8 mouse cellular contexts compared by ENCODE assay signal in genomic region chr15:52412869-52413771, GRCm38 (mm10).
DNase-seq lines count a peak whose midpoint lies in the region; ATAC-seq and TF ChIP-seq lines count a peak whose summit lies in the region.

No protein-coding gene starts in this region.

- no peak for TF ChIP-seq CTCF in intestine, postnatal 0 days (IDR thresholded peaks at IDR 0.05; ENCODE audit: low read depth)

- no peaks in the 10 kb centered on the region; the same call in 1 of the 2 replicates for H3K4me1 ChIP-seq in intestine, embryonic 14.5 days (replicated peaks; ENCODE audit: control insufficient read depth, insufficient read depth, low read length)
- H3K4me1 ChIP-seq in intestine, postnatal 0 days (replicated peaks; ENCODE audit: control insufficient read depth, insufficient read depth, low read length): no peaks in the 10 kb centered on the region
- no peaks in the 10 kb centered on the region; the same call in 1 of the 2 replicates for H3K4me1 ChIP-seq in embryonic facial prominence, embryonic 10.5 days
- peaks cover 13% of the 10 kb centered on the region; the same call in 1 of the 2 replicates for H3K4me1 ChIP-seq in midbrain, embryonic 14.5 days (ENCODE audit: control insufficient read depth, insufficient read depth, low read length)
- no peaks in the 10 kb centered on the region for H3K4me1 ChIP-seq in heart, embryonic 10.5 days

- WGBS in intestine, embryonic 14.5 days: 42% methylated on average over 18 of the region's 18 CpGs
- WGBS in intestine, postnatal 0 days: 60% methylated on average over 18 of the region's 18 CpGs
- WGBS in embryonic facial prominence, embryonic 10.5 days: 61% methylated on average over 18 of the region's 18 CpGs
- WGBS in midbrain, embryonic 14.5 days: 6% methylated on average over 18 of the region's 18 CpGs
- WGBS in heart, embryonic 10.5 days: 71% methylated on average over 18 of the region's 18 CpGs

- H3K36me3 ChIP-seq in intestine, embryonic 14.5 days (ENCODE audit: control insufficient read depth, insufficient read depth, low read length): no peaks in the 10 kb centered on the region
- H3K36me3 ChIP-seq in intestine, postnatal 0 days (ENCODE audit: control insufficient read depth, insufficient read depth): no peaks in the 10 kb centered on the region
- no peaks in the 10 kb centered on the region for H3K36me3 ChIP-seq in embryonic facial prominence, embryonic 10.5 days (replicated peaks)
- no peaks in the 10 kb centered on the region for H3K36me3 ChIP-seq in midbrain, embryonic 14.5 days (ENCODE audit: control insufficient read depth, insufficient read depth, low read length)
- no peaks in the 10 kb centered on the region for H3K36me3 ChIP-seq in heart, embryonic 10.5 days

- H3K9ac ChIP-seq in intestine, embryonic 14.5 days (ENCODE audit: low read length): no peak overlapping the region
- no peak overlapping the region for H3K9ac ChIP-seq in intestine, postnatal 0 days (ENCODE audit: low read depth, low read length)
- H3K9ac ChIP-seq in midbrain, embryonic 14.5 days (replicated peaks; ENCODE audit: low read length): no peak overlapping the region; the same call in 1 of the 2 replicates

- H3K4me3 ChIP-seq in intestine, embryonic 14.5 days (ENCODE audit: low read depth, low read length): no peak overlapping the region
- no peak overlapping the region for H3K4me3 ChIP-seq in intestine, postnatal 0 days (ENCODE audit: low read depth, low read length)
- H3K4me3 ChIP-seq in embryonic facial prominence, embryonic 10.5 days: no peak overlapping the region
- peak overlapping the region; percentile 18; the same call in 1 of the 2 replicates for H3K4me3 ChIP-seq in midbrain, embryonic 14.5 days (replicated peaks; ENCODE audit: low read depth, low read length)
- H3K4me3 ChIP-seq in heart, embryonic 10.5 days: no peak overlapping the region

- DNase-seq in intestine, embryonic 14.5 days (ENCODE audit: low spot score): no peak
- DNase-seq in embryonic facial prominence, embryonic 10.5 days (ENCODE audit: low spot score): peak; percentile 29
- peak; percentile 69 to 85 for DNase-seq in layer of hippocampus, adult 18-20 months (ENCODE audit: low spot score in 2 of 2)
- peak; percentile 85 for DNase-seq in midbrain, embryonic 14.5 days
- DNase-seq in heart, embryonic 10.5 days (ENCODE audit: low spot score): no peak
- DNase-seq in spleen, postnatal 14 days (ENCODE audit: low spot score in 2 of 2): no peak

- no peaks in the 10 kb centered on the region for H3K27me3 ChIP-seq in intestine, embryonic 14.5 days (replicated peaks; ENCODE audit: control insufficient read depth, insufficient read depth, low read length)
- H3K27me3 ChIP-seq in intestine, postnatal 0 days (replicated peaks; ENCODE audit: control insufficient read depth, insufficient read depth, low read length): no peaks in the 10 kb centered on the region
- H3K27me3 ChIP-seq in embryonic facial prominence, embryonic 10.5 days (replicated peaks; ENCODE audit: low read depth, poor library complexity, severe bottlenecking): no peaks in the 10 kb centered on the region
- H3K27me3 ChIP-seq in midbrain, embryonic 14.5 days (ENCODE audit: control insufficient read depth, insufficient read depth, low read length): no peaks in the 10 kb centered on the region
- no peaks in the 10 kb centered on the region for H3K27me3 ChIP-seq in heart, embryonic 10.5 days (ENCODE audit: insufficient read depth, poor library complexity, severe bottlenecking)

- H3K4me2 ChIP-seq in intestine, embryonic 14.5 days (ENCODE audit: low read length): peak overlapping the region; percentile 15
- no peak overlapping the region for H3K4me2 ChIP-seq in intestine, postnatal 0 days (replicated peaks; ENCODE audit: low read depth)
- peak overlapping the region; percentile 49 for H3K4me2 ChIP-seq in midbrain, embryonic 14.5 days (ENCODE audit: low read length)

- no peak for ATAC-seq in intestine, embryonic 14.5 days (replicated peaks; ENCODE audit: low FRiP score, low TSS enrichment, low read depth)
- no peak for ATAC-seq in intestine, postnatal 0 days
- peak; percentile 91 for ATAC-seq in midbrain, embryonic 14.5 days (ENCODE audit: low FRiP score, low TSS enrichment)
- no peak for ATAC-seq in megakaryocyte-erythroid progenitor cell, adult 5-6 weeks (replicated peaks; ENCODE audit: low FRiP score, low TSS enrichment, poor library complexity, severe bottlenecking)

- no peak overlapping the region for H3K27ac ChIP-seq in intestine, embryonic 14.5 days (ENCODE audit: low read depth)
- H3K27ac ChIP-seq in intestine, postnatal 0 days (ENCODE audit: low read depth, low read length): no peak overlapping the region
- 0 out of 2 replicates have a peak overlapping the region, but pooled peaks have one; percentile 7 for H3K27ac ChIP-seq in embryonic facial prominence, embryonic 10.5 days (replicated peaks)
- peak overlapping the region; percentile 81 for H3K27ac ChIP-seq in midbrain, embryonic 14.5 days (replicated peaks; ENCODE audit: low read depth, low read length)
- no peak overlapping the region for H3K27ac ChIP-seq in heart, embryonic 10.5 days

- no peaks in the 10 kb centered on the region for H3K9me3 ChIP-seq in intestine, embryonic 14.5 days (ENCODE audit: control insufficient read depth, low read length)
- no peaks in the 10 kb centered on the region for H3K9me3 ChIP-seq in intestine, postnatal 0 days (ENCODE audit: control insufficient read depth)
- no peaks in the 10 kb centered on the region for H3K9me3 ChIP-seq in embryonic facial prominence, embryonic 10.5 days
- no peaks in the 10 kb centered on the region for H3K9me3 ChIP-seq in midbrain, embryonic 14.5 days (ENCODE audit: control insufficient read depth, low read length)
- no peaks in the 10 kb centered on the region for H3K9me3 ChIP-seq in heart, embryonic 10.5 days

Comparison
In these comparisons a context has a peak if more than half of its experiments do, and no peak if none do; other contexts are left out.
1. DNase-seq: peak in embryonic facial prominence, embryonic 10.5 days (single experiment), layer of hippocampus, adult 18-20 months (2 of 2) and midbrain, embryonic 14.5 days (single experiment); none in intestine, embryonic 14.5 days (single experiment), heart, embryonic 10.5 days (single experiment) and spleen, postnatal 14 days (0 of 2).
2. H3K27ac ChIP-seq: peak in embryonic facial prominence, embryonic 10.5 days (single experiment) and midbrain, embryonic 14.5 days (single experiment); none in intestine, embryonic 14.5 days (single experiment), intestine, postnatal 0 days (single experiment) and heart, embryonic 10.5 days (single experiment).